Mouse (Mus musculus): ENCODE data around the gene Nckap5. TPM values are rescaled to one million over a fixed set of nuclear protein-coding genes. Genes with fewer than 3 reads are reported as not detected.

Gene Nckap5
- polyA plus RNA-seq, 1 experiment from 2014 or later: 12.1 TPM

DNA sequence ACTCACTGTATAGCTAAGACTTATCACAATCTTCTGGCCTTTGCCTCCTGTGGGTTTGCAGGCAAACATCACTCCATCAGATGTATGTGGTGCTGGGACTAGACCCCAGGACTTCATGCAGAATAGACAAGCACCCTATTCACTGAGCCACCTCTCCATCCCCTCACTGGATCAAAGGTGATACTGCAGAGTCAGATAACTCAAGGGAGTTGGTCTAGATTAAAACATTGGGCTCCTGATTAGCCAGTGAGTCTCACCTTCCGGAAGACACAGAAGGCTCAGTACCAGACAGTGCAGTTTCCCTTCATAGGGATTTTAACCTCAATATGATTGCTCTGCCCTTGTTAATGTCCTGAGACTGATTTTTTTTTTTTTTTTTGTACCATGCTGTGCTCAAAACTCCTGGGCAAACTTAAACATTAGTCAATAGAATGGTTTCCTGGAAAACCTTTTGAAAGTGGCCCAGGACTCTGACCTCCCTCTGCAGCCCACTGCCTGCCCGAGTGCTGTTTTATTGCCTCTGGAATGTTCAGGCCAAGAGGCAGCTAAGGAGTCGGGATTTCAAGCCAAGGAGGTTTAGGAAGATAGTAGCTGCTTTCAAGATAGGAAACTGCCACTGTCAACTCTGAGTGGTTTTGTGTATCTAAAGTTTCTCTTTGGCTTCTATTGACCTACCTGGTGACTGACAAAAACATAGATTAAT is 315.4 kb downstream of the Nckap5 start:
- Histone ChIP-seq H3K9ac (no peak overlapping the region), H3K27me3 (no peaks in the 10 kb centered on the region), H3K9me3 (no peaks in the 10 kb centered on the region), H3K36me3 (no peaks in the 10 kb centered on the region), H3K4me1 (peaks cover 8% of the 10 kb centered on the region), H3K27ac (no peak overlapping the region), H3K4me2 (no peak overlapping the region), H3K4me3 (no peak overlapping the region)
- ATAC-seq (ENCODE audit: insufficient number of reproducible peaks, low FRiP score, low TSS enrichment, low read depth): no peak
- WGBS: 37% methylated on average over 3 of the region's 3 CpGs

DNA sequence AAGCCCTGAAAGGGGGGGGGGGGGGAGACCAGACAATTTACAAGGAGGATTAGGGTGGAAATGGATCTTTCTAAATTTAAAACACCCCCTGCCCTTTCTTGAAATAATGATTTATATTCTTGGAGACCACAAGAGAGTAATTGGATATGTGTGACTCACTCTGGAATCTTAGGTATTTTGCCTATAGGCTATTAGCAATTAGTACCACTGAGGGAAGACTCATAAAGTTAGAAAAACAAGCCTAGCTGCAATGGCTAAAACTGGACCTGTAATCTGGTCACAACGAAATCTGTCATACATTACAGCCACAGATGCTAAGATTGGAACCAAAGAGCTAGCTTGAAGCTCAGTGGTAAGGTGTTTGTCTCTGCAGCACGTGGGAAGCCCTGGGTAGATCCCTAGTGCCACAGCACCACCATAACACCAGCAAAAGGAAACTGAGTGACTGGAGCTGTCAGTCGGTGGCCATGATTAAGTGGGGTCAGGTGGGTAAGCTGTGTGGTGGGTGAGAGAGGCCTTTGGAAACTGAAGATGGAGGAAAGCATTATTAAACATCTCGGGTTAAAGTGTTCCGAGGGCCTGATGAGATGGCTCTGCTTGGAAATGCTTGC is 318.7 kb downstream of the Nckap5 start:
- 15% methylated on average over 5 of the region's 5 CpGs for whole genome bisulfite sequencing
- Histone ChIP-seq H3K4me2 (no peak overlapping the region), H3K9ac (no peak overlapping the region), H3K4me3 (no peak overlapping the region), H3K4me1 (peaks cover 5% of the 10 kb centered on the region), H3K27me3 (no peaks in the 10 kb centered on the region), H3K36me3 (no peaks in the 10 kb centered on the region), H3K27ac (peak overlapping the region; percentile 55; the same call in 1 of the 2 replicates), H3K9me3 (no peaks in the 10 kb centered on the region)
- ATAC-seq (ENCODE audit: insufficient number of reproducible peaks, low FRiP score, low TSS enrichment, low read depth): no peak

DNA sequence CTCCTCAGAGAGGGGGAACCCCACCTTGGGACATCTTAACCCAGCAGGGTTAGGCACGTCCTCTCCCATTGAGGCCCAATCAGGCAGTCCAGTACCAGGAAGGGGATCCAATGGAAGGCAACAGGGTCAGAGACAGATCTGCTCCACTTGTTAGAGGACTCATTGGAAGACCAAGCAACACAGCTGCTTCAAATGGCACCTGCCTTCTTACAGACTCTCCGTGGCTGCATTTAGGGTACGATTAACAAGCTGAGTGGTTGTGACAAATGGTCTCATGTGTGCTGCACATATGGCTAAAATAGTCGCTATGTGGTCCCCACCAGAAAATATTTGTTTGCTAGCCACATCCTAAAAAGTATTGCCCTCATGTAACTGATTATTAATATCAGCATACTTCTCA is 325.9 kb downstream of the Nckap5 start:
- no peak overlapping the region for H3K4me2 ChIP-seq
- ATAC-seq (ENCODE audit: insufficient number of reproducible peaks, low FRiP score, low TSS enrichment, low read depth): no peak
- 66% methylated on average over 4 of the region's 4 CpGs for WGBS

DNA sequence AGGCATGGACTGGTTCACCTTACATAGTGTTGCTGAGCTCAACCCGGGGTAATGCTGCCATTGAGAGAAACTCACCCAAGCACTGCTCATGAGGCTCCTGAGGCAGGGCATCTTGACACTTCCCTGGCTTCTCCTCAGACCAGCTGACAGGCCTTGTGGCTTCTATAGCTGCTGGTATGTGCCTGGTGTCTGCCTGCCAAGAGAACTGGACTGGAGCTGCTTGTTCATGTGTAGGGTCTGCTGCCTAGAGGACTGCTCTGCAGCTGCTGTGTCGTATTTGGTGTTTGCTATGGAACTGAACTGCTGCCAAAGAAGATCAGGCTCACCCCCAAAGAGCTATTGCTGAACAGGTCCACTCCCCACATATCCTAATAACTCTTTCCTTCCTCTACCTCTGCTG is 327.9 kb downstream of the Nckap5 start:
- WGBS: 56% methylated on average over 2 of the region's 2 CpGs
- no peaks in the 10 kb centered on the region for H3K4me1 ChIP-seq
- H3K36me3 ChIP-seq: no peaks in the 10 kb centered on the region
- no peaks in the 10 kb centered on the region for H3K27me3 ChIP-seq
- H3K4me3 ChIP-seq: no peak overlapping the region
- no peaks in the 10 kb centered on the region for H3K9me3 ChIP-seq
- ATAC-seq (ENCODE audit: insufficient number of reproducible peaks, low FRiP score, low TSS enrichment, low read depth): 0 out of 2 replicates have a peak, but pooled peaks have one; percentile 30
- H3K9ac ChIP-seq: no peak overlapping the region
- H3K27ac ChIP-seq: no peak overlapping the region
- H3K4me2 ChIP-seq: no peak overlapping the region

More for the DNA sequence above, 325.9 kb downstream of the Nckap5 start:
- H3K4me1 ChIP-seq: no peaks in the 10 kb centered on the region
- H3K36me3 ChIP-seq: no peaks in the 10 kb centered on the region
- no peak overlapping the region for H3K4me3 ChIP-seq
- no peaks in the 10 kb centered on the region for H3K27me3 ChIP-seq
- no peak overlapping the region for H3K9ac ChIP-seq
- no peak overlapping the region for H3K27ac ChIP-seq
- no peaks in the 10 kb centered on the region for H3K9me3 ChIP-seq

DNA sequence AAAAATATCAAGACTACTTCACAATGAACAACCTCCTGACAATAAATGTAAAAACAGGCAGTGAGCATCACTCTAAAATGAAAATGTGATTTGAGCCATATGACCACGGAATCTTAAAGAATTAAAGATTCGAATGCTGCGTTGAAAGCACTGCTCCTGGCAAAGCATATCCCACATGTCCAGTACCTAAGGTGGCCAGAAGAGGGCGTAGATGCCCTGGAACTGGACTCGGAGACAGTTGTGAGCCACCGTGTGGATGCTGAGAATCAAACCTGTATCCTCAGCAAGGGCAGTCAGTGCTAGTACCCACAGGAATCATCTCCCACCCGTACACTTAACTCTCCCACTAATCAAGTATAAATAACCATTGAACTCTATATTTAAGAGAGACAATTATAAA is 333.9 kb downstream of the Nckap5 start:
- Histone ChIP-seq H3K9me3 (no peaks in the 10 kb centered on the region), H3K27ac (no peak overlapping the region), H3K4me2 (no peak overlapping the region), H3K9ac (no peak overlapping the region), H3K4me1 (peaks cover 15% of the 10 kb centered on the region), H3K4me3 (no peak overlapping the region), H3K27me3 (no peaks in the 10 kb centered on the region), H3K36me3 (no peaks in the 10 kb centered on the region)
- ATAC-seq (ENCODE audit: insufficient number of reproducible peaks, low FRiP score, low TSS enrichment, low read depth): no peak
- 73% methylated on average over 7 of the region's 7 CpGs for WGBS

DNA sequence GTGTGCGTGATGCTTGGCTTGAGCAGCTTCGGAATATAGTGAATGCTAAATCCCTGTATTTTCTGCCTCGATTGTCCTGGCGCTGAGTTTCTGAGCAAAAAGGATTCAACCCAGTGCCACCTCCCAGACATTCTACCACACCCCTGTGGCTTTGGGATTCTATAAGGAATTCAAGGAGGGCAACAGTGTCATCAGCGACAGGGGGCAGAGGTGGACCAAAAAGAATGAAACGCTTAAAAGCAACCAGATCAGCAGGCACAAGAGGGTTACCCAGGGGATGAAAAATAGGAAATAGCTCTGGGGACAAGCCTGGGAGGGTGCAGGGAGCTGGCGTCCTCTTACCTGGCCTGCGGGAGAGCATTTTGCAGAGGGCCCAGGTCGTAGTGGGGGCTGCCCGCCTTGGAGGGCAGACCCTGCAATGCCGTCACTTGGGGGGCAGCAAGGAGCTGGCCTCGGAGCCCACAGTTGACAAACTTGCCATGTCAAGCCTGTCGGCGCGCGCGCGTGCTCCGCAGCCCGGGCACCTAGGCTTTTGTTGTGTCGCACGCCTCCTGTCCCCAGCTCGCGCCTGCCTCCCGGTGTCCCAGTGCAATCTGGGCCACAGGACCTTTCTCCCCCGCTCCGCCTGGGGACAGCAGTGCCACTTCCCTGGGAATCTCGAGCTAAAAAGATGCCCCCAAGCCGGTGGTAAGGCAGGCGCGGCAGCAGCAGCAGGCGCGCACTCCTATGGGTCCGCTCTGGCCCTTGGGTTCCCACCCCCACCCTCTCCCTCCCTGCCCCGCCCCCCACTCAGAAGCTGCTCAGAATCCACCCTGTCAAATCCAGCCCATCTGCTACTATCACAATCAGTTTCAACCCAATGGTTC is 338.2 kb downstream of the Nckap5 start:
- H3K27ac ChIP-seq: no peak overlapping the region
- no peak for ATAC-seq (ENCODE audit: insufficient number of reproducible peaks, low FRiP score, low TSS enrichment, low read depth)
- 8% methylated on average over 35 of the region's 35 CpGs for WGBS

DNA sequence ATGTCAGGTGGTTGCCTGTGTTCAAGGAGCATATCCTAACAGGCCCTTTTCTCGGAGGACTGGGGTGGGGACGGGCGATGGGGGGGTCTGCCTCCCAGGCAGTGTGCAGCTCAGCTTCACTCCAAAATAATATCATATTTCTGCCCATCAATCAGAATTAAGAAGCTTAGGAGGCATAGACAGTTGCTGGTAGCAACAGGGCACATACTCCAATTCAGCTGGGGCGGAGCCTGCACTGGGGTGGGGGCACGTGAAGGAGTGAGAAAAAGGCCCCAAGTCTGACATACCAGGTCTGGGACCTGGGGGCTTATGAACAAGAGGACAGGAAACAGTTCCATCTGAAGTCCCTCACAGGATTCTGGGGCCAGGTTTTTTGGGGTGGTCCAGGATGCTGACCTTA is 339.2 kb downstream of the Nckap5 start:
- Histone ChIP-seq H3K27ac (no peak overlapping the region), H3K36me3 (no peaks in the 10 kb centered on the region), H3K4me3 (no peak overlapping the region), H3K27me3 (no peaks in the 10 kb centered on the region), H3K9ac (no peak overlapping the region), H3K4me2 (no peak overlapping the region), H3K9me3 (no peaks in the 10 kb centered on the region), H3K4me1 (peaks cover 19% of the 10 kb centered on the region)
- ATAC-seq (ENCODE audit: insufficient number of reproducible peaks, low FRiP score, low TSS enrichment, low read depth): no peak
- 73% methylated on average over 5 of the region's 5 CpGs for WGBS

More for the DNA sequence above, 338.2 kb downstream of the Nckap5 start:
- peak overlapping the region; percentile 51; the same call in 1 of the 2 replicates for H3K9ac ChIP-seq
- peak overlapping the region; percentile 48 for H3K4me3 ChIP-seq
- H3K4me1 ChIP-seq: peaks cover 19% of the 10 kb centered on the region
- H3K27me3 ChIP-seq: no peaks in the 10 kb centered on the region
- H3K4me2 ChIP-seq: peak overlapping the region; percentile 91
- H3K9me3 ChIP-seq: no peaks in the 10 kb centered on the region
- H3K36me3 ChIP-seq: no peaks in the 10 kb centered on the region

DNA sequence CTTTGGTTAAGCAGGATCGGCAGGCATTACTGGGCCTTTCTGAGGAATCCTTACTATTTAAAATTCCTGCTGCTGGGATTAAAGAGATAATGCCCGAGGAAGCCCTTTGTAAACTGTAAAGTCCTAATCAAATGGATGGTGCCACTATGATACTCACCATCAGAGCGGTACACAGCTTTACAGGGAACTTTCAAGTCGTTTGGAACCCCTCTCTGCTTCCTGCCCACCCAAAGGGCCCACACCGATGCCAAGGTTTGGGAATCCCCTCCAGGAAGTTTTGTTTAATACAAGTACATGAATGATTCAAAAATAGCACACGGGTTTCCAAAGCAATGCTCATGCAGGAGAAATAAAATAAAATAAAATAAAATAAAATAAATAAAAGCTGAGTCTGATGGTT is 340.3 kb downstream of the Nckap5 start:
- H3K36me3 ChIP-seq: no peaks in the 10 kb centered on the region
- no peak overlapping the region for H3K4me3 ChIP-seq
- no peak overlapping the region for H3K9ac ChIP-seq
- H3K27ac ChIP-seq: no peak overlapping the region
- no peaks in the 10 kb centered on the region for H3K9me3 ChIP-seq
- H3K4me1 ChIP-seq: peaks cover 19% of the 10 kb centered on the region
- H3K4me2 ChIP-seq: no peak overlapping the region
- H3K27me3 ChIP-seq: no peaks in the 10 kb centered on the region
- 65% methylated on average over 6 of the region's 6 CpGs for WGBS
- ATAC-seq (ENCODE audit: insufficient number of reproducible peaks, low FRiP score, low TSS enrichment, low read depth): no peak

DNA sequence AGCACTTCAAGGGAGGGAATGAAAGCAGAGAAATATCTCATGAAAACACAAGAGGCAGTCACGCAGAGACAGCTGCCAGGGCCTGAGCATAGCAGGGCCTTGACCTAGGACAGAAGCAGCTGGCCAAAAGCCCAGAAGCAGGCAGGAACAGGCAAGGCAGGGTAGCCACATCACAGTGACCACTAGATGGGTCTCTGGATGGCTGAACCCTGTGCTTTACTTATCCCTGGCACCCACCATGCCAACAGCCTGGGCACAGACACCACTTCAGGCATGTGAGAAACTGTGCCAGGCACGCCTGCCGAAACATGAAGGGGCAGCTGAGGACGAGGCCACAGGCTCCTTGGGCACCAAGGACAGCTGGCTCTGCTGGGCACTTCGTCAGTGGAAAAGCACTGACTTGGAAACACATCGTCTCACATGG is 345.9 kb downstream of the Nckap5 start:
- H3K9me3 ChIP-seq: no peaks in the 10 kb centered on the region
- no peaks in the 10 kb centered on the region for H3K4me1 ChIP-seq
- no peak for ATAC-seq (ENCODE audit: insufficient number of reproducible peaks, low FRiP score, low TSS enrichment, low read depth)
- 70% methylated on average over 6 of the region's 6 CpGs for WGBS
- H3K4me3 ChIP-seq: no peak overlapping the region
- no peak overlapping the region for H3K9ac ChIP-seq
- 0 out of 2 replicates have a peak, but pooled peaks cover 2% of the 10 kb centered on the region for H3K27me3 ChIP-seq
- no peak overlapping the region for H3K27ac ChIP-seq
- H3K36me3 ChIP-seq: no peaks in the 10 kb centered on the region
- H3K4me2 ChIP-seq: no peak overlapping the region

DNA sequence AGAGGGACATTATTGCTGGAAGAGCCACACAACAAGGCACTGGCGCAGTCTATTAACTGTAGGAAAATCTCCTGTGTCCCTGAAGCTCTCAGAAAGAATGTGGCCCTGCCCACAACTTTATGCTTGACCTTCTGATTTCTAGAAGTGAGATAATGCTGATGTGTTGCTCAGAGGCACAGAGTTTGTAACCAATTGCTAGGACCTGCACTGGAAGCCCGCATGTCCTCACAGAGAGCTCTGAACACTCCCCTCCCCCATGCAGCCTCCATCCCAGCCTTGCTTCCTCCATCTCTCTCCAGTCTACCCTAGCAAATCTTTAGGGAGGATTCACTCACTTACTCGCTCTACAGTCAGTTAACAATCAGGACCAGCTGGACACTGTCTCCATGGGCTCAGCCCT is 346.9 kb downstream of the Nckap5 start:
- Histone ChIP-seq H3K36me3 (no peaks in the 10 kb centered on the region), H3K4me3 (no peak overlapping the region), H3K9ac (no peak overlapping the region), H3K4me2 (no peak overlapping the region), H3K9me3 (no peaks in the 10 kb centered on the region), H3K27ac (no peak overlapping the region), H3K27me3 (0 out of 2 replicates have a peak, but pooled peaks cover 2% of the 10 kb centered on the region), H3K4me1 (no peaks in the 10 kb centered on the region)
- 87% methylated on average over 3 of the region's 3 CpGs for WGBS
- no peak for ATAC-seq (ENCODE audit: insufficient number of reproducible peaks, low FRiP score, low TSS enrichment, low read depth)

DNA sequence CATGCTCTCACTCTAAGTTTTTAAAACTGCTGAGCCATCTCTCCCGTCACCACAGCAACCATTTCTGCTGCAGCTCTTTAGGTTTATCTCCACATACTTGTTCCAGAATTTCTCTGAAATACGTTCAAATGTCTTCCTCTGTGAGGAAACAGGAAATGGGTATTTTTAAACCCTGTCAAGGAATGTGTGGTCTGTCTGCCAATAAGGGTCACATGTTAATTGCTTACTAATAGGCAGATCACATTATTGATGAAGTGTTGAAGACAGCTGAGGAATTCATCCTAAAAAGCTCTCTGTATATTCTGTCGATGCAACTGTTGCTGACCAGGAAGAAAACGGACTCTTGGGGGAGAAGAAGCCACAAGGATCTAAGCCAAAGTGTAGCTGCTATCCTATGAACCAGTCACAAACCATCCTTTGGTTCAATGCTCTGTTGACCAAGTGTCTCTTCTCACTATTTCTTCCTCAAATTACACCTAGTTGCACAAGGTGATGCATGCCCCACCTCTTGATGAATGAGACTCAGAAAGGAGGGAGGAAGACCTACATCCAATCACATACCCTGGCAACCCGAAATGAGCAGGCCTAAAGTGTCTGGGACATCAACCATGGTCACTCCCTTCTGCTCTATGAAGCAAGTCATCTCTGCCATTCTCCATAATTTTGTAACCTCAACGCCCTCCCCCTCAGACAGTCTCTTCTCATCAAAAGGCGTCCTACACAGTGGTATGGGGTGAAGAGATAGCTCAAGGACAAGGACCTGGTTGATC is 349.0 kb downstream of the Nckap5 start:
- Histone ChIP-seq H3K9me3 (no peaks in the 10 kb centered on the region), H3K4me1 (no peaks in the 10 kb centered on the region), H3K36me3 (no peaks in the 10 kb centered on the region), H3K27me3 (0 out of 2 replicates have a peak, but pooled peaks cover 2% of the 10 kb centered on the region), H3K27ac (no peak overlapping the region), H3K9ac (no peak overlapping the region), H3K4me2 (no peak overlapping the region), H3K4me3 (no peak overlapping the region)
- no peak for ATAC-seq (ENCODE audit: insufficient number of reproducible peaks, low FRiP score, low TSS enrichment, low read depth)
- WGBS: 65% methylated on average over 7 of the region's 7 CpGs

All from limb, embryonic 15.5 days (tissue).